Mouse (Mus musculus) embryonic facial prominence, embryonic 14.5 days (tissue): ENCODE results near the gene 2810021J22Rik. TPM values are rescaled to one million over a fixed set of nuclear protein-coding genes. Genes with fewer than 3 reads are reported as not detected.

Experiments
- ATAC-seq: fragments of 200-750 bp; cut with Nextera tagmentation; 2 replicates; pipeline ENCODE4 v1.8.0; 2017; ENCODE audit warnings: low read depth, moderate number of reproducible peaks, moderate TSS enrichment
- DNase-seq: peaks from one replicate; pipeline ENCODE4 v3.0.0-alpha.2; 2015; ENCODE audit warnings: low spot score
- H3K27ac ChIP-seq: fragments of 300-500 bp; sonication (generic); replicated peaks from 2 replicates; pipeline ENCODE4 v1.5.1; 2014; ENCODE audit warnings: low read depth, mild to moderate bottlenecking, low read length, moderate library complexity
- H3K27me3 ChIP-seq: fragments of 300-500 bp; sonication (generic); replicated peaks from 2 replicates; pipeline ENCODE4 v1.6.1; 2014; ENCODE audit warnings: low read length; ENCODE audit not compliant: control insufficient read depth, insufficient read depth
- H3K36me3 ChIP-seq: fragments of 300-500 bp; sonication (generic); 2 replicates; pipeline ENCODE4 v1.6.1; 2014; ENCODE audit warnings: low read length, mixed read lengths; ENCODE audit not compliant: control insufficient read depth, insufficient read depth
- H3K4me1 ChIP-seq: fragments of 300-500 bp; sonication (generic); 2 replicates; pipeline ENCODE4 v1.6.1; 2014; ENCODE audit warnings: antibody characterized with exemption, low read length; ENCODE audit not compliant: control insufficient read depth, insufficient read depth
- H3K4me2 ChIP-seq: fragments of 300-500 bp; sonication (generic); 2 replicates; pipeline ENCODE4 v1.6.1; 2014; ENCODE audit warnings: low read depth, mild to moderate bottlenecking, low read length, moderate library complexity, mixed read lengths
- H3K4me3 ChIP-seq: fragments of 300-500 bp; sonication (generic); 2 replicates; pipeline ENCODE4 v1.5.1; 2014; ENCODE audit warnings: low read depth, mild to moderate bottlenecking, low read length
- H3K9ac ChIP-seq: fragments of 300-500 bp; sonication (generic); 2 replicates; pipeline ENCODE4 v1.6.1; 2014; ENCODE audit warnings: low read depth, mild to moderate bottlenecking, low read length, moderate library complexity, mixed read lengths
- H3K9me3 ChIP-seq: fragments of 300-500 bp; sonication (generic); 2 replicates; pipeline ENCODE4 v1.6.1; 2016; ENCODE audit warnings: low read length; ENCODE audit not compliant: control insufficient read depth
- WGBS: fragments of 180-500 bp; shearing (Covaris S2); extraction: QIAGEN DNeasy Blood & Tissue Kit; methylation state at CpG from one replicate; pipeline ENCODE4 v1.1.7; 2014; 5-methylcytosine and 5-hydroxymethylcytosine counted together
- polyA plus RNA-seq: library from polyadenylated mRNA; unstranded; fragments of >200 nt; fragmentation: Nextera tagmentation; extraction: Ambion mirVana; gene quantifications from 2 replicates; pipeline ENCODE4 v1.2.1, GENCODE M21; 2014

The 2810021J22Rik gene
- polyA plus RNA-seq, 1 experiment from 2014 or later: 6.7 TPM

DNA sequence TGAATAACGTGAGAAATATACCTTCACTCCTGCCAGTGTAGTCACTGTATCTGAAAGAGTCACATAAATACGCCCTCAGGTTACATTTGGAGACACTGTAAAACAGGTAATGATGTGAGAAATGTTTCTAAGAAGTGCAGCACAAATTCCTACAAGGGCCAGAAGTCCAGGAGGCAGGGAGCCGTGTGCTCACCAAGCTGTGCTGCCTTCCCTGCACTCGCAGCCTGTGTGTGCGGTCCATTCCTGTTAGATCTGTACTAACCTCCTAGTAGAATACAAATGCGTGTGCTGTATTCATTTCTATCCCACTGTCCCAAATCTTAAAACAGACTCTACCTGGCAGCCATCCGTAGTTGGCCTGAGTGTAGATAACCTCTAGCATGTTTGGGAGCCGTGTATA, 6.3 kb upstream of the 2810021J22Rik start:
- Histone ChIP-seq H3K4me2 (no peak overlapping the region), H3K9ac (no peak overlapping the region), H3K27ac (no peak overlapping the region), H3K9me3 (peaks cover 38% of the 10 kb centered on the region), H3K4me1 (no peaks in the 10 kb centered on the region), H3K4me3 (no peak overlapping the region), H3K36me3 (peaks cover 41% of the 10 kb centered on the region), H3K27me3 (no peaks in the 10 kb centered on the region)
- 96% methylated on average over 8 of the region's 8 CpGs for WGBS
- ATAC-seq: no peak
- DNase-seq: no peak

DNA sequence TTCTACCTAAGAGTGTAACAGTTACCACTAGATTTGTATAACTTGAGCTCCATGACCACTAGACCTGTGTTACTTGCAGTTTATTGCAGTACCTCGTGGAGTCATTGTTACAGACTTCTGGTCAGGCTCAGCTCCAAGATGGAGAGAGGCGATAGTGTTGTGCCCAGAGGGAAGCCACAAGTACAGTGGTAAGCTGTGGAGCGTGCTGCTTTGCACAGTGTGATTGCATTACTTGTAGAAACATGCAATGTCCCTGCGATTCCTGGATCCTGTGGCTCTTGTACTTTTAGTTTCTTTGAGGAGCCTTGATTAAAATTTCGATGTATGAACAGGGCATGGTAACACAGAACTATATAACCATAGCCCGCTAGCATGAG, 926 bp downstream of the 2810021J22Rik start:
- Histone ChIP-seq H3K27ac (no peak overlapping the region), H3K4me3 (peak overlapping the region; percentile 76), H3K36me3 (peaks cover 9% of the 10 kb centered on the region), H3K4me2 (peak overlapping the region; percentile 77), H3K9me3 (no peaks in the 10 kb centered on the region), H3K4me1 (0 out of 2 replicates have a peak, but pooled peaks cover 6% of the 10 kb centered on the region), H3K27me3 (no peaks in the 10 kb centered on the region), H3K9ac (no peak overlapping the region)
- DNase-seq: no peak
- no peak for ATAC-seq
- WGBS: 80% methylated on average over 6 of the region's 6 CpGs

DNA sequence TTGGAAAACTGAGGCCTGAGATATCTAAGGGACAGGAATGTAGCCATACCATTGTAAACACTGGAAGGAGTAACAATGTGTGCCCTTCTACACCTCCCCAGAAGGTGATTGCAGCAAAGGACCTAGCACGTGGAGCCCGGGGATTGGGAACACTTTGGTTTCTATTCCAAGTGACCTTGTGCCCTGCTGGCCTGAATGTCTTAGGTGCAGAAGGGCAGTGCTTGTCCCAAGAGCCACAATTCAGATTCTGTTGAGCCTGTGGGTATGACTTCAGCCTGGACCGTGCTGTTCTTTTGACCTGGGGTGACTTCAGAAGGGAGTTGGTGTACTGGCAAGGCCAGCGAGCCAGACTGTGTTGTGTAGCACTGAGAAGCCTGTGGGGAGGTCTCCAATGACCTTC, 3.9 kb downstream of the 2810021J22Rik start:
- DNase-seq (no peak), ATAC-seq (no peak)
- Histone ChIP-seq H3K9me3 (no peaks in the 10 kb centered on the region), H3K27me3 (no peaks in the 10 kb centered on the region), H3K9ac (no peak overlapping the region), H3K36me3 (peaks cover 13% of the 10 kb centered on the region), H3K27ac (no peak overlapping the region), H3K4me2 (no peak overlapping the region), H3K4me1 (0 out of 2 replicates have a peak, but pooled peaks cover 6% of the 10 kb centered on the region), H3K4me3 (no peak overlapping the region)
- 85% methylated on average over 4 of the region's 4 CpGs for WGBS

DNA sequence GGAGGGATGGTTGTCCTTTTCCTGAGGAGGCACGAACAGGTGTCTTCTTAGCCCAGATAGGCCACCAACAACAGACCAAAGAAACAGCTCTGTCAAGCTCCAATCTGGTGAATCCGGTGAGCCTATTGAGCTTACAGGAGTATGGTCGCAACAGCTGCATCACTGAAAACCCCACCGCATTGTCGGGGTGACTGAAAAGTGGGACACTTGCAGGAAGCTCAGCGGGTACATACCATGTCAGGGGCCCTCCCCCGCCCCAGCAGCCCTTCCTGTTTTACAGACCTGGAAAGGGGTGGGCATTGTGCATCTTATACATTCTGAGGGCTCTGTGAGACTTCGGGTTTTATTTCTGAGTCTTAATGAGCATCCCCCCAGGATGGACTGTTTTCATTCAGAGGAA, 16.7 kb downstream of the 2810021J22Rik start:
- 83% methylated on average over 8 of the region's 8 CpGs for WGBS
- Histone ChIP-seq H3K4me3 (no peak overlapping the region), H3K9ac (no peak overlapping the region), H3K36me3 (peaks cover 49% of the 10 kb centered on the region), H3K4me1 (no peaks in the 10 kb centered on the region), H3K27me3 (no peaks in the 10 kb centered on the region), H3K9me3 (no peaks in the 10 kb centered on the region), H3K4me2 (no peak overlapping the region), H3K27ac (no peak overlapping the region)
- DNase-seq (no peak), ATAC-seq (no peak)

DNA sequence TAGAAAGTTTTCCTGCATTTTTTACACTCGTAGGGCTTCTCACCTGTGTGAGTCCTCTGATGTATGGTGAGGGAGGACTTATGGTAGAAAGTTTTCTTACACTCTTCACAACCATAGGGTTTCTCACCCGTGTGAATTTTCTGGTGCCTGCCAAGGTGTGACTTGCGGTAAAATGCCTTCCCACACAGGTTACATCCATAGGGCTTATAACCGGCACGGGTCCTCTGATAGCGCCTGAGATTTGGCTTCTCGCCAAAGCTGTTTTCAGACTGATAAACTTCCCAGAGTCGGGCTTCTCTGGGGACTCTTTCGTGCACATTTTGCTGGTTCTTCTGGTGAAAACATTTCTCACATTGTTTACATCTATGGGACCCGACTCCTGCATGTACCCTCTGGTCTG, 23.5 kb downstream of the 2810021J22Rik start:
- ATAC-seq (no peak), DNase-seq (no peak)
- Histone ChIP-seq H3K4me1 (no peaks in the 10 kb centered on the region), H3K27me3 (no peaks in the 10 kb centered on the region), H3K4me3 (no peak overlapping the region), H3K9ac (no peak overlapping the region), H3K27ac (no peak overlapping the region), H3K36me3 (peaks cover 67% of the 10 kb centered on the region), H3K4me2 (no peak overlapping the region), H3K9me3 (no peaks in the 10 kb centered on the region)
- WGBS: 94% methylated on average over 10 of the region's 10 CpGs

DNA sequence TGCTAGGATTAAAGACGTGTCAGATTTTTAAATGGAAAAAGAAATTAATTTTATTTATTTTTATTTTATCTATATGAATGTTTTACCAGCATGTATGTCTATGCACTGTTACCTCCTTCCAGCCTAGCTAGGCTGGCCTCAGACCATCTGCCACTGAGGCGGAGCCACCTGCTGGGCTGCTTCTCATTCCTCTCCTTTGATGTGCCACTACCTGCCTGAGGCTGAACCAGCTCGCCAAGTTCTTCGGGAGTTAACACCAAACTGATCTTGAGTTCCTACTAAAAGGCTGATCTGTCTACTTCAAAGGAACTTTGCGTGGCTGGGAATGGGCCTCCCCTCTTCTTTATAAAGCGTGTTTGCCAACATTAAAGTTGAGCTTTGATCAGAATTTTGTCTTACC, 27.4 kb downstream of the 2810021J22Rik start:
- no peak overlapping the region for H3K9ac ChIP-seq
- DNase-seq (peak; percentile 68), ATAC-seq (no peak)
- WGBS: 70% methylated on average over 6 of the region's 6 CpGs
- H3K4me2 ChIP-seq: no peak overlapping the region
- H3K9me3 ChIP-seq: no peaks in the 10 kb centered on the region
- no peak overlapping the region for H3K27ac ChIP-seq
- H3K27me3 ChIP-seq: no peaks in the 10 kb centered on the region
- H3K4me1 ChIP-seq: no peaks in the 10 kb centered on the region
- peaks cover 79% of the 10 kb centered on the region for H3K36me3 ChIP-seq
- H3K4me3 ChIP-seq: no peak overlapping the region

DNA sequence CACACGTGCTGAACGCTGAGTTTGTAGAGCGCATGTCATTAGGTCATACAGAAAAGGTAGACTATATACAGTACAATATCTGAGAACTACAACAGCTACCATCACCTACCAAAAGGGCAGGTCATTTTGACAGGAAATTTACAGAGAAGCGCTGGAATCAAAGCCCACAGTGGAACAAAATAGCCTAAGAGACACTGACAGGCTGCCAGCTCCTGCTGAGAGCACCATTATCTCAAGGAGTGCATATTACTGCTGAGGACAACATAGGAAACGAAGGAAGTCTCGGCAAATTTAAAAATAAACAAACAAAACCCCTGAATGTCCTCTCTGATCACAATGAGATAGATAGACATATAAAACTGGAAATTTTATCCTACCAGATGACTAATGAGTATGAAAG, 30.5 kb downstream of the 2810021J22Rik start:
- no peaks in the 10 kb centered on the region for H3K4me1 ChIP-seq
- H3K4me2 ChIP-seq: no peak overlapping the region
- DNase-seq (no peak), ATAC-seq (no peak)
- no peak overlapping the region for H3K9ac ChIP-seq
- 85% methylated on average over 6 of the region's 6 CpGs for WGBS
- H3K9me3 ChIP-seq: no peaks in the 10 kb centered on the region
- no peaks in the 10 kb centered on the region for H3K27me3 ChIP-seq
- no peak overlapping the region for H3K4me3 ChIP-seq
- H3K27ac ChIP-seq: no peak overlapping the region
- H3K36me3 ChIP-seq: peaks cover 78% of the 10 kb centered on the region

DNA sequence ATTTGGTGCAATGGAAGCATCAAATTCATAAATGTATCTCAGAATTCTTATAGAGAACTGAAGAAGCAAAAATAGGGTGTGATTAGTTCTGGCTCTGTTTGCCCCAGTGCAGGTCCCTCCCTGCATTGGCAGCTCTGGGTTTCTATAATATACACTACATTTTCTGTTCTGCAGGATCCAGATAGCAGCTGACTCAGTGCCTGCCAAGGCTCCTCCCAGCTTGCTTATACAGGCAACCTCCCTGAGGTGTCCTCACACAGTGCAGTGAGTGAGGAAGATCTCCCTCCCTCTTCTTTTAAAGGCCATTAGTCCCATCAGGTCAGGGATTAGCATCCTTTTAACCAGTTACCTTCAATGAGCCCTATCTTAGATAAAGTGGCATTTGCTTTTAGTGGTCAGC, 34.1 kb downstream of the 2810021J22Rik start:
- ATAC-seq: no peak
- peaks cover 7% of the 10 kb centered on the region; the same call in 1 of the 2 replicates for H3K4me1 ChIP-seq
- no peaks in the 10 kb centered on the region for H3K9me3 ChIP-seq
- no peak for DNase-seq
- peaks cover 52% of the 10 kb centered on the region for H3K36me3 ChIP-seq
- H3K9ac ChIP-seq: no peak overlapping the region
- no peak overlapping the region for H3K4me2 ChIP-seq
- H3K27ac ChIP-seq: no peak overlapping the region
- H3K4me3 ChIP-seq: no peak overlapping the region
- H3K27me3 ChIP-seq: no peaks in the 10 kb centered on the region

DNA sequence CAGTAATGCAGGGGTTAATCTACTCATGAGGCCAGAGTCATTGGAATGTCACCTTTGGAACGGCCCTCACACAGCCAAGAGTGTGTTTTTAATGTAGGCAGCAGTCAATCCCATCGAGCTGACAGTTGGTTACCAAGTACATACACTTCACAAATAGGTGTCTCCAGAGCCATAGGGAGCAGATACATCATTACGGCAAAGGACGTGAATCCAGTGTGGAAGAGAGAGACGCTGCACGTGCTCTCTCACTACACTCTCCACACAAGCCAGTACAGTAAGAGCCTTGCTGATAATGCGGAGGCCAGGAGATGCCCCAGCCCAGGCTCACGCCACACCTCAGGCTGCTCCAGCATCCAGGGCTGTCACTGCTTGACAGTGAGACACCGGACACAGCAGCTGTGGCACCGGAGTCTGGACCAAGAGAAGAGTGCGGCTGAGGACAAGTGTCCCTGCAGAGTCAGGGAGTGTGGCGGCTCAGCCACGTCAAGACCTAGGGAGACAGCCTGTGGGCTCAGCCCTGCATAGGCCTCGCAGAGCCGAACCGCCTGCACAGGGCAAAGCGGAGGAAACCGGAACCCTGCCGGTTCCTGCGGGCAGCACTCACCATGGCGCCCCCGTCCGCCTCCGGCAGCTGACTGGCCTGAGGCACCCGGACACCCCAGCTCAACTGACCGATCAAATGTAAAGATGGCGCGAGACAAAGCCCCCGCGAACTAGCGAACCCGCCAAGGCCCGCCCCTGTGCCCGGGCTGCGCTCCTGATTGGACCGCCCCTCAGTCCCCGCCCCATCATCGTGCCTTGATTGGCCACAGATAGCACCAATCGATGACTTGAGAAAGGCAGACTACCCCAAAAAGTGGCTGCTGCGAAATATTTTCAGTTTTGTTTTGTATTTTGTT, 36.7 kb downstream of the 2810021J22Rik start, which contains the start of gene Zfp39:
Zfp39 (minus strand) TSS at position 715 of the 899 bp plus-strand sequence.
- H3K27ac ChIP-seq: peak within 1 kb of the TSS; percentile 81
- no peaks in the 10 kb centered on the region for H3K9me3 ChIP-seq
- under 1% methylated on average over 39 of the region's 40 CpGs for WGBS
- peaks cover 35% of the 10 kb centered on the region for H3K36me3 ChIP-seq
- peak within 1 kb of the TSS; percentile 75 for H3K4me2 ChIP-seq
- H3K9ac ChIP-seq: peak within 1 kb of the TSS; percentile 87
- peak; percentile 99 for ATAC-seq
- H3K27me3 ChIP-seq: no peaks in the 10 kb centered on the region
- DNase-seq: peak; percentile 96
- H3K4me1 ChIP-seq: peaks cover 7% of the 10 kb centered on the region; the same call in 1 of the 2 replicates
- H3K4me3 ChIP-seq: peak within 1 kb of the TSS; percentile 81
